In genomic region chr7:137300169-137300568, GRCm38 (mm10) we compare ENCODE assay signal across 10 mouse cellular contexts. TPM values are rescaled to one million over a fixed set of nuclear protein-coding genes. Genes with fewer than 3 reads are reported as not detected.
DNase-seq lines count a peak whose midpoint lies in the region; ATAC-seq and TF ChIP-seq lines count a peak whose summit lies in the region.
"Had no signal": no experiment of that assay in that cellular context is flagged by ENCODE, and none has a peak within 500 bp of the region (broad histone marks: within the 10 kb centered on the region; RNA-seq: fewer than 3 reads in every experiment).

No protein-coding gene starts in this region.

- TF ChIP-seq EP300 in heart, postnatal 0 days (IDR thresholded peaks at IDR 0.05; ENCODE audit: low read depth) = no peak

- no peak for TF ChIP-seq CTCF in heart, postnatal 0 days (IDR thresholded peaks at IDR 0.05; ENCODE audit: low read depth)

- no peaks in the 10 kb centered on the region for H3K9me3 ChIP-seq in midbrain, embryonic 11.5 days (ENCODE audit: control insufficient read depth, low read length)
- H3K9me3 ChIP-seq in midbrain, embryonic 10.5 days (replicated peaks) = no peaks in the 10 kb centered on the region
- H3K9me3 ChIP-seq in heart, postnatal 0 days (replicated peaks; ENCODE audit: control insufficient read depth, low read length) = no peaks in the 10 kb centered on the region
- no peaks in the 10 kb centered on the region for H3K9me3 ChIP-seq in limb, embryonic 13.5 days

- H3K4me1 ChIP-seq in midbrain, embryonic 11.5 days (ENCODE audit: control insufficient read depth, insufficient read depth, low read length) = peaks cover 35% of the 10 kb centered on the region
- H3K4me1 ChIP-seq in midbrain, embryonic 10.5 days = peaks cover 87% of the 10 kb centered on the region
- H3K4me1 ChIP-seq in heart, postnatal 0 days (ENCODE audit: control insufficient read depth, insufficient read depth) = peaks cover 6% of the 10 kb centered on the region; the same call in 1 of the 2 replicates
- peaks cover 95% of the 10 kb centered on the region for H3K4me1 ChIP-seq in limb, embryonic 13.5 days

- no peak for ATAC-seq in midbrain, embryonic 11.5 days (ENCODE audit: low FRiP score)
- ATAC-seq in heart, postnatal 0 days (ENCODE audit: insufficient read depth, low read depth) = peak; percentile 40; the same call in 1 of the 2 replicates
- ATAC-seq in limb, embryonic 13.5 days (ENCODE audit: low FRiP score, low read depth) = no peak

- no peaks in the 10 kb centered on the region for H3K36me3 ChIP-seq in midbrain, embryonic 11.5 days (ENCODE audit: control insufficient read depth, insufficient read depth, low read length)
- peaks cover 5% of the 10 kb centered on the region; the same call in 1 of the 2 replicates for H3K36me3 ChIP-seq in midbrain, embryonic 10.5 days
- H3K36me3 ChIP-seq in heart, postnatal 0 days (replicated peaks; ENCODE audit: control insufficient read depth, insufficient read depth, low read length) = no peaks in the 10 kb centered on the region
- H3K36me3 ChIP-seq in limb, embryonic 13.5 days = peaks cover 14% of the 10 kb centered on the region; the same call in 1 of the 2 replicates

- H3K4me2 ChIP-seq in midbrain, embryonic 11.5 days = no peak overlapping the region
- H3K4me2 ChIP-seq in heart, postnatal 0 days (ENCODE audit: low read depth, low read length) = no peak overlapping the region
- H3K4me2 ChIP-seq in limb, embryonic 13.5 days (replicated peaks) = peak overlapping the region; percentile 59

- peaks cover 27% of the 10 kb centered on the region for H3K27me3 ChIP-seq in midbrain, embryonic 11.5 days (ENCODE audit: control insufficient read depth, insufficient read depth, low read length)
- peaks cover 69% of the 10 kb centered on the region for H3K27me3 ChIP-seq in midbrain, embryonic 10.5 days (ENCODE audit: low read depth, poor library complexity, severe bottlenecking)
- H3K27me3 ChIP-seq in heart, postnatal 0 days (ENCODE audit: control insufficient read depth, insufficient read depth, low read length) = peaks cover 55% of the 10 kb centered on the region
- peaks cover 31% of the 10 kb centered on the region for H3K27me3 ChIP-seq in limb, embryonic 13.5 days

- no peak overlapping the region for H3K27ac ChIP-seq in midbrain, embryonic 11.5 days (ENCODE audit: low read depth, low read length)
- H3K27ac ChIP-seq in midbrain, embryonic 10.5 days (replicated peaks) = no peak overlapping the region
- peak overlapping the region; percentile 61 for H3K27ac ChIP-seq in heart, postnatal 0 days (ENCODE audit: low read depth)
- H3K27ac ChIP-seq in limb, embryonic 13.5 days = peak overlapping the region; percentile 44; the same call in 1 of the 2 replicates
- H3K27ac ChIP-seq: kidney, postnatal 0 days had no signal

- peak; percentile 82 for DNase-seq in midbrain, embryonic 11.5 days (ENCODE audit: low spot score, missing footprints)
- no peak for DNase-seq in midbrain, embryonic 10.5 days (ENCODE audit: low spot score)
- DNase-seq in heart, postnatal 0 days (ENCODE audit: low spot score) = no peak
- DNase-seq in testis, postnatal 10 days (ENCODE audit: low spot score) = no peak
- no peak for DNase-seq in right cerebral cortex, postnatal 14 days
- no peak for DNase-seq in adrenal gland, postnatal 25 days
- DNase-seq: cerebellum, adult 11-12 months had no signal

- H3K9ac ChIP-seq in midbrain, embryonic 11.5 days (ENCODE audit: low read length) = no peak overlapping the region
- H3K9ac ChIP-seq in heart, postnatal 0 days (replicated peaks; ENCODE audit: low read depth, low read length) = no peak overlapping the region
- H3K9ac ChIP-seq in limb, embryonic 13.5 days = peak overlapping the region; percentile 25; the same call in 1 of the 2 replicates

- no peak overlapping the region for H3K4me3 ChIP-seq in midbrain, embryonic 11.5 days (ENCODE audit: low read depth, low read length)
- no peak overlapping the region for H3K4me3 ChIP-seq in midbrain, embryonic 10.5 days
- H3K4me3 ChIP-seq in heart, postnatal 0 days (ENCODE audit: low read depth, low read length) = no peak overlapping the region
- peak overlapping the region; percentile 28 for H3K4me3 ChIP-seq in limb, embryonic 13.5 days

- 52% methylated on average over 11 of the region's 11 CpGs for WGBS in midbrain, embryonic 11.5 days
- WGBS in midbrain, embryonic 10.5 days = 46% methylated on average over 11 of the region's 11 CpGs
- 44% methylated on average over 11 of the region's 11 CpGs for WGBS in heart, postnatal 0 days
- 13% methylated on average over 11 of the region's 11 CpGs for WGBS in limb, embryonic 13.5 days

RNA-seq across cellular contexts. Expression of gene Ebf3, which starts 14.1 kb away (rescaled TPM):
- 11.2 and 12.7 TPM in 2 replicates for polyA plus RNA-seq in midbrain, embryonic 11.5 days (2014; fragmentation: Nextera tagmentation; extraction: Ambion mirVana)
- polyA plus RNA-seq in midbrain, embryonic 10.5 days (2016; fragmentation: Nextera tagmentation; extraction: Ambion mirVana) = 3.2 and 5.4 TPM in 2 replicates
- 3.7 and 8.2 TPM in 2 replicates for total RNA-seq in heart, postnatal 0 days (2014; rRNA removed; ENCODE audit: low replicate concordance)
- polyA plus RNA-seq in heart, postnatal 0 days (2015; fragmentation: Nextera tagmentation; extraction: Ambion mirVana) = 0.97 and 1.1 TPM in 2 replicates
- polyA plus RNA-seq in limb, embryonic 13.5 days (2015; fragmentation: Nextera tagmentation; extraction: Ambion mirVana) = 13.4 and 16.9 TPM in 2 replicates
- total RNA-seq in adrenal gland, postnatal 25 days (2021) = 4.8 and 7.3 TPM in 2 replicates
- polyA plus RNA-seq: liver, embryonic 16.5 days had no signal

Comparison
In these comparisons a context has a peak if more than half of its experiments do, and no peak if none do; other contexts are left out.
1. H3K27ac ChIP-seq: peak in heart, postnatal 0 days (single experiment) and limb, embryonic 13.5 days (single experiment); none in midbrain, embryonic 11.5 days (single experiment) and midbrain, embryonic 10.5 days (single experiment).